Mouse (Mus musculus): ENCODE measurements around the gene Gm20696.

Gene Gm20696

DNA sequence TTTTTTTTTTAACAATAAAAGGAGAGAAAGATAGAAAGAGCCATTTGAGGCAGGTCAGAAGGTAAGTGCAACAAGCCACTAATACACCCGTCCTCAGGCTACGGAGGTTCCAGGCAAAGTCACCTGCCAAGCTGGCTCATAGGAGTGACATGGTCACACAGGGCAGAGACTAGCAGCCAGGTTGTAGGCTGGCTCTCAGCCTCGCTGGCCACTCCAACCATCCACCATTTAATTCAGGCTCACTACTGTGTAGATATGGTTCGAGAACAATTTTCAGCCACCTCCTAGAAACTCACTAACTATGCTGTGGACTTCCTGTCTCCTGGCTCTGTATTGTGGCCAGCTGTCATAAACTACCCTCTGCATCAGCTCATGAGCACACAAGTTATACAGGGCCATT, 306.0 kb downstream of the Gm20696 start:
- DNase-seq (ENCODE audit: low read depth, low spot score), result no peak

DNA sequence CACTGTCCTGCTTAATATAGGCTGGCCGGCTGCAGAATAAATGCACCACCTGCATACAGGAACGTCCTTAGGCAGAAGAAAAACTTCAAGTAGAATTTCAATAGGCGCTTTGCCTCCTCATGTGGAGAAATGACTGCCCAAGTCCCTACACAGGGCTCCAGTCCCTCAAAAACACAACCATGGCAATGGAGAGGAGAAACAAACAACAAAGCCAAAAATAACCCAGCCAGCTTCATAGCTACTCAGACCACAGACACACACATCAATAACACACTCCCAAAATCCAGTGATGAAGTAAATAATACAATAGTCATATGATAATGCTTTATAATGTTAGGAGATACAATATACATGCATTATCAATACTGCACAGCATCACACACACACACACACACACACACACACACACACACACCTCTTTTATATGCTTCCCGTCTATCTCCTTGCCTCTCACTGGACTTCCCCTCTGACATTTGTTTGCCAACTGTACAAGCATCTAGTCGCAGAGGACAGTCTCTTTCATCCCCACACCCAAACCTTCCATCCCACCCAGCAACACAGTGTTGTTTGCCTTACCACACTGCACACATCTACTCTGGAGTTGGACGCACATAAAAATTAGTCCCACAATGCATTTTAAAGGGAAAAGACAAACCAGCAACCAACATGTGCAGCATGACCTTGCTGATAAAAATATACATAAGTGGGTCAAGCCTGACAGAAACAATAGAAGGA, 306.7 kb downstream of the Gm20696 start:
- no peak for DNase-seq (ENCODE audit: low read depth, low spot score)

DNA sequence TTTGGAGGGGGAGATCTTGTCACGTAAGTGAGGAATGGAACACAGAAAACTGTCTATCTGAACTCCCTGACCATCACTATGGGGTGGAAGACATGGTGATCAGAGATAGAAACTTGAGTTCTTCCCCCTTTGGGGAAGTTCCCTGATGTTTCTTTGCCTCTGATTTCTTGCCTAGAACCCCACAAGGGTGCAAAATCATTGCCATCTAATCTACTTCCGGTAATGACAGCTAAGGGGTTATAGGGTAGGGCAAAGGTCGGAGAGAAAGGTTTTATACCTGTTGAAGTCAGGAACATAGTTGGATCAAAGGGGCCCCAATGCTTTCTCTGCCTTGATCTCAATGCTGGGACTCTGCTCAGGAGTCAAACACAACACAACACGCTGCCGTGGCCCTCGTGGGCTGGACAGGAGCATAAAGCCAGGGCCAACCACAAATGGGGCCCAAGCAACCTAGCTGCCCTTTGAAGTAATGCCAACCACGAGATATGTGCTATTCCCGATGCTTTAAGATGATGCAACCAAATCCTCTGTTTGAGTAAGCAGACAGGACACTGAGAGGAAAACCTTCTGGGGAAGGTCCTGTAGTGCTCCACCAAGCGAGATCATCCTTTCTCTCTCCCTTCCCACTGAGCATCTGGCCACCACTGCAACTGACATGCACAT, 307.4 kb downstream of the Gm20696 start:
- no peak for DNase-seq (ENCODE audit: low read depth, low spot score)

DNA sequence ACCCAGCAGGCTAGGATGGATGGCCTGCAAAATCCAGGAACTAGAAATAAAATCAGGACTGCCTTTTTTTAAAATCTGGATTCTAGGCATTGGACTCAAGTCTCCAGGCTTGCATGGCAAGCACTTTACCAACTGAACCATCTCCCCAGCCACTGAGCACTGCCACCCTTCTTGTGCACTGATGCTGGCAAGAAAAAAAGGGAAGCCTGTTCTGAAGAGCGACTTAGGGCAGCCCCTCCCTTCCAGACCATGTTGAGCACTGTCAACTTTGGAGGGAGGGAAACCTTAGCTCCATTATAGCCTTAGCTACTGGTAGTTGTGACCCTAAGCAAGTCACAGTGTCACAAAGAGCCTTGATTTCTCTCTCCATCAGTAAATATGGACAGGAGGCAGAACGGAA, 308.7 kb downstream of the Gm20696 start:
- DNase-seq (ENCODE audit: low read depth, low spot score), result no peak

DNA sequence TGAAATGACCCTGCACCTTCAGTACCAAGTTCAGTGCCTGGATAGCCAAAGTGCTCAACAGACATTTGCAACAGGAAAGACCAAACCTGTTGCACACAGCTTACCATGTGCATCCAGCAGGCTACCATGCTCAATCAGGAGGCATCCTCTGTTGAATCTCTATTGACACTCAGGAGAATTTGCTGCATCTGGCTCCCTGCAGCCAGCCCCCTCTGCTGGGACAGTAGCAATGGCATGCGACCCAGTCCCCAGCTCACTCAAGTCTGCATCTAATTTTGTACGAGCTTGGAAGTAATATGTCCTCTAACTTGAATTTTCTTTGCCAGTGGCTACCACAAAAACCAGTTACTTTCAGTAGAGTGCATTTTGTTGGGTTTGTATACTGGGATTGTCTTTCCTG, 312.3 kb downstream of the Gm20696 start:
- no peak for DNase-seq (ENCODE audit: low read depth, low spot score)

DNA sequence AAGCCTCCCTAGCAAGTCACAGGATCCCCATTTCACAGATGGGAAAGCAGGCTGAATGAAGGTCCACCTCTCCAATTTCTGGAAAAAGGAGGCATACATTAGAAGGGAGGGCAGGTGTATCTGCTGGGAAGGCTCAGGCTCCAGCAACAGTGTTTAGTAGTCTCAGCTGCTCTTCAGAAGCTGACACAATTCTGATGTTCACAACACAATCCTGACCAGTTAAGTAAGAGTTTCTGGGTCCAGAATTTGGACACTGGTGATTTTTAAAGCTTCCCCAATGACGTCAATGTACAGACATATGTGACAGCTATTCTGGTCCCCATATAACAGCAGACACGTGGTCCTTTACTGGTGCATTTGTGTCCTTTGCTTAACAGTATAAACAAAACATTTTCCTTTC, 313.2 kb downstream of the Gm20696 start:
- no peak for DNase-seq (ENCODE audit: low read depth, low spot score)

DNA sequence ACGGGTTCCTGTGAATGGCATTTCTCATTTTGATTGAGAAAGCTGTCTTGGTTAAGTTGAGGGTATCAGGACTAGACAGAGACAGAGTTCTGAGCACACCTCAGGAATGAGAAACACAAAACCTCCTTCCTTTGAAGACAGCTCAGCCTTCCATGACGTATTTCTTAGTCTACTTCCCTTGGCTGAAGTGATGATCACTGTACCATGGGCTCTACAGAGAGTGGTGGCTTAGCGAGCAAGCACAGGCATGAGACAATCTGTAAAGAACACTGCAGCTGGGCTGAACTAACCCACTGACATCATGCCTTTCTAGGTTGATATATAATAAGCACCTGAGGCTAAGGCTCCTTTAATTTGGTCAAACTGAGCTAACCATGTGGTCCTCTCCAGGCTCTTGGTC, 316.0 kb downstream of the Gm20696 start:
- DNase-seq (ENCODE audit: low read depth, low spot score), result no peak

DNA sequence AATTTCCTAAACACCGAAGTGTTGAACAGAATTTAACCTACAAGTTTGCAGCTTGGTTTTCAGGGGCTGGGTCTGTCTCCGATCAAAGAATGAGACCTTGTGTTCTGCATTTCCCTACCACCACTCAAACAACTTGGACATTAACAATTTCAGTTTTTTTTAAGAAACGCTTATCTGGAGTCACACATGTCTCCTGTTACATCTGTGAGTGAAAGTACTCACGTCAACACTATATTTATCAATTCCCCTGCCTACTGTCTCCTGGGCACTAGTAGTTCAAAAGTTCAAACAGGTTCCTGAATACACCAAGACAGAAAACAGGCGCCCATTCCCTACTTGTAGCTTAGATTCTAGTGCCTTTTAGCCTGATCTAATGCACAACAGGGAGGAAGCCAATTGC, 316.4 kb downstream of the Gm20696 start:
- DNase-seq (ENCODE audit: low read depth, low spot score), result no peak

DNA sequence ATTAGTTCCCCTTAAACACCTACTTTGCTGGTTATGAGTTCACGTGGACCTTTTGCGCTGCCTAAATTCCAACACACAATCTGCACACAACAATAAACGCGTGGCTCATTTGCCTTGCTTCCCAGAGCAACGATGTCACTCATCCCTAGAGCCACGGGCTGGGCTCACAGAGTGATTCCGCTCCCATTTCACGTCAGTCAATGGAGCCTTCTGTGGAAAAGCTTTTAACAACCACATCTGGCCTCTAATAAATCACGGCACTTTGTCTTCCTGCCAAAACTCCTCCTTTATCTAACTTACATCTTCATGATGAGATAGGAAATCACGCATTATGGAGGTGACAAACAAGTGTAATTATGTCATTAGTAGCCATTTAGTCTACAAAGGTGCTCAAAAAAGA, 318.8 kb downstream of the Gm20696 start:
- DNase-seq (ENCODE audit: low read depth, low spot score), result no peak

DNA sequence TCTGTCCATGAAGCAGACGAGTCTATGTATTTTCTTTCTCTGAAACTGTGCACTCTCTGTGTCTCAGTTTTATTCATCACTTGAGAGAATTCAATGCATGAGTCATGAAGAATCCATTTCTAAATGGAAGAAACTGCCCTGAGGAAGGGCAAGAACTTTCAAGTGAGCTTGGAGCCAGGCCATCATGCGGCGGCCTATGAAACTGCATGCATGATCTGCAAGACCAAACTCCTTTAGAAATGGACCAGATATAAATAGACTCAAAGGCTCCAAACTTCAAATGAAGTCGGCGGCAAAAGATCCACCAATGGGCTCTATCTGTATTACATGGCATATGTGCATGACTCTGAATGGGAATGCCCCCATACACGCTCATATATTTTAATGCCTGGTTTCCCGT, 321.6 kb downstream of the Gm20696 start:
- no peak for DNase-seq (ENCODE audit: low read depth, low spot score)

DNA sequence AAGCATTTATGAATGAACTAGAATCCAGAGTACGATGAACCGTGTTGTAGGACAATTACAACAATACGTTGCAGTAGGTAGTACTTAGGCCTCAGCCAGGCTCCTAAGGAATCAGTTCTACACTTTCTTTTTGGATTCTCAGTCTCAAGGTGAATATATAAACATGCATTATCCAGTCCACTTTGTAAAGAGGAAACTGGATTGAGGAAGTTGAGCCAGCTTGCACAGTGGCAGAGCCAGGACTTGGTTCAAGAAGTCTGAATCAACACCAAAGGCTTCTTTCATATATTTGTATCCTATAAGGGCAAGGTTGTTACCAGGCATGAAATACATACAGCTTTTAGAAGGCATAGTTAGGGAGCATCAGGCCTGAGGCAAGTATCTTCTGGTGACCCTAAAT, 322.2 kb downstream of the Gm20696 start:
- no peak for DNase-seq (ENCODE audit: low read depth, low spot score)

DNA sequence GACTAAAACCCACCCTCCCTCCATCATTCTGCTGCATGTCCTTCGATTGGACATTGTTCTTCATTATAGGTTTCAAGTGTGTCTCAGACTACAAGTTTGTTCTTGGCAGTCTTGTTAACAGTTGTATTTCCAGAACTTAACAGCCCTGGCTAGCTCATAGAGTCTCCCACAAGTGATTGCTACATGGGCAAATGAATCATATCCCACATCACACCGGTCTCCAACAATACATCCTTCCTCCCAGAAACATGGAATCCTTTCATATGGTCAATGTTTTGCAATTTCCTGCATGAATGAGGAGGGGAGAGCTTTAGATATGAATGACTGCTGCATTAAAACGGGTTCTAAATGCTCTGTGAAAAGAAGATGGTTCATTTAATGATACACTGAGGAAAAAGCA, 322.8 kb downstream of the Gm20696 start:
- DNase-seq (ENCODE audit: low read depth, low spot score), result no peak

DNA sequence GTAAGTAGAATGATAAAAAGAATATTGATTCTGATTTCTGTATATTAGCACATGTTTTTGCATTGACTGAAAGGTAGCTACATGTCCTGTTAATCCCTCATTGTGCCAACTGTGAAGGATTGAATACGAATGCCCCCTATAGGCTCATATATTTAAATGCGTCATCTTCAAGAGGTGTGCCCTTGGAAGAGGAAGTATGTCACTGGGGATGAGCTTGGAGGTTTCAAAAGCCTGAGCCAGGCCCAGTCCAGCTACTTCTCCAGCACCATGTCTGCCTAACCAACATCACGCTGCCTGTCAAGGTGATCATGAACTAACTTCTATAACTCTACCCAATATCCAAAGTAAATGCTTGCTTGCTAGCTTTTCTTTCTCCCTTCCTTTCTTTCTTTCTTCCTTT, 324.2 kb downstream of the Gm20696 start:
- DNase-seq (ENCODE audit: low read depth, low spot score), result no peak

DNA sequence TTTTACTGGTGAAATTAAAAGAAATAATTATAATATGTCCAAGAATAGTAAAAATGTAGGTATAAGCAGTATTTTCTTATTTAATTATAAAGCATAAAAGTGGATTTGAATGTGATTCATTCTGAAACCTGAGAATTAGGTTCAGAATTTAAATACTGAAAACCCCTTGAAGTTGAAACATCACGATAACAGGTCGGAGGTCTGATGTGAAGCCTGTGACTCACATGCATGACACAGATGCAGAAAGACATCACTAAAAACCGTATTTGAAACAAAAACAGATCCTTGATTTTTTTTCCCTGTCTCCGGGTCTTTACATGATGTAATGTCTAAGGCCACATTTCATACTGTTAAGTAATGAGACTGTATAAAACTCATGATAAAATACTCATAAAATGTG, 325.7 kb downstream of the Gm20696 start:
- no peak for DNase-seq (ENCODE audit: low read depth, low spot score)

DNA sequence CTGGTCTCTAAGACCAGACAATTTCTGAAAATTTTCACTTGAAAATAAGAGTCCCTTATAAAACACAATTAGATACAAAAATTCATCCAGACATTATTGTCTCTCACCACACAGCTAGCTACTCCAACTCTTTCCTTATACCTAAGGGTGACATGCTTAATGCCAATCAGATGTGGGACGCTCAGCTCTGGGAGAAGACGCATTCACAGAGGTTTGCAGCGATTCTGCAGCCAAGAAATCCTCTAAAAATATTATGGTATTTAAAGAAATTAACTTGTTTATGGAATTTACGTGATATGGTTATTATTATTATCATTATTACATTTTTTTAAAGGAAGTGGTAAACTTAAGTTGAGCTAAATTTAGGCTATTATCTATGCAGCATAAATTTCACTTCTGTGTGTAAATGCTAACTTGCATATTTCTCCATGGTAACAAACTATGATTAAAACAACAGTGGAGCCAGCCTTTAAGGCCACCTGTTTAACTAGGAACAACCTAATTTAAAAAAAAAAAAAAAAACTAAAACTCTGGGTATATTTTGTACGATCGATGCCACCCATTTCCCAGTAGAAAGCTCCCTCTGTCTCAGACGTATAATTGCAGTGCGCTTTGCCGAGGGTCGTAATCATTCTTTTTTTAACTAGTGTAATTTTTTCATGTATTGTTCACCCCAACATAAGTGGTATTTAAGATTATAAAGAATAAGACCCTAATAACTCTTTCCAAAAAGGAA, 326.4 kb downstream of the Gm20696 start:
- DNase-seq (ENCODE audit: low read depth, low spot score), result no peak

DNA sequence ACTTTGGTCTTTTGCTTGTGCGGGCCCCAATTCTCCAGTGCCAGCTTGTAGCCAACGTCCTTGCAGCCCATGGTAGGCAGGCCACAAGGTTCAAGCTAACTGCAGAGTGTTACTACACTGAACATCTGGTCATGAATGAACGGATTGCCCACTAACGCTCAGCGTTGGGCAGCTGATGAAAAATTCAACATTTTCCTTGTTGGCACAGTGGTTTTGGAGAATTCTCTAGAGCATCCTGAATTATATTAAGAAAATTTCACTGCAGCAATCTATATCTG, 327.3 kb downstream of the Gm20696 start:
- DNase-seq (ENCODE audit: low read depth, low spot score), result no peak

DNA sequence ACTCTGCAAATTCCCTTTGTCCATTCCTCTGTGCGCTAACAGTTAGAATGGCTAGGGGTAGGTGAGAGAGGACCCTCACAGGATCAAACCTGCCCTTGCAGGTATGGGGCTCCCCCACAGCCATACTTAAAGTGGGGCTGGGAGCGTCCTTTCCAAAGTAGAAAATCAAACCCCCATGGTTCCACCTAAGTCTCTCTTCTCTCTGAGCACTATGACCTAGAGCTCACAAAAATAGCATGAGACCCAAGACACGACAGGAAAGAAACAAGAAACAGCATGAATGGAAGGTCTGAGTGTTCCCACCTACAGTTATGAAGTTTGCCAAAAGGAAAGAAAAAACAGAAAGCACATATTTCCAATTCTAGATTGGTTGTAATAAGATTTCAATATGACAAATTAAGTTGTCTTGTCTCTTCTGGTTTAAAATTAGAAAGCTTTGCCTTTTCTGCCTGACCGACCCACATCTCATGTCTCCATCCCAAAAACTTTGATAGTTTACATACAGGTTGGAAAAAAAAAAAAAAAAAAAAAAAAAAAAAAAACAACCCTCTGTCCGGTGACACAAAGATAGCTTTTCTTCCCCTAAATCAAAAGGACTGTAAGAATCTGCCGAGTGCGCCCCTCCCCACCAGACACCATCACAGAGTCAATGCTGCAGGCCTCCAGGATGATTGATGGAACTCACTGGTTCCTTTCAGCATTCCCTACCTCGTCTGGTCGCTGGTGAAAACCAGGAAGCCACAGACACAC, 327.8 kb downstream of the Gm20696 start:
- no peak for DNase-seq (ENCODE audit: low read depth, low spot score)

DNA sequence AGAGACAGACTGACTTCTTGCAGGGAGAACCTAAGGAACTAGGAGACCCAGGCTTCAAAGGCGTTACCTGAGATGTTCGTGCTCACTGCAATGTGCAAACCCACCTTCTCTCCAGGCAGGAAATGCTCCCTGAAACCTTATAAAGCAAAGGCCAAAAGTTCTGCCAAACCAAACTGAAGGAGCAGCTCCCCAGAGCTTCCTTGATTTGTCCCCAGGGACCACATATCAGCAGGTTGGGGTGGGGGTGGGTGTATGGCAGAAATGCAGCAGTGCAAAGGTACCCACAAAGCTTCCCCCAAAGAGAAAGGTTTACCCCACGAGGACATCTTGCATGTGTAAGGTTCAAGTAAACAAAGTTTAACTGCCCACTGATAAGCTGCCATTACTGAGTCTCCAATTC, 328.4 kb downstream of the Gm20696 start:
- no peak for DNase-seq (ENCODE audit: low read depth, low spot score)

DNA sequence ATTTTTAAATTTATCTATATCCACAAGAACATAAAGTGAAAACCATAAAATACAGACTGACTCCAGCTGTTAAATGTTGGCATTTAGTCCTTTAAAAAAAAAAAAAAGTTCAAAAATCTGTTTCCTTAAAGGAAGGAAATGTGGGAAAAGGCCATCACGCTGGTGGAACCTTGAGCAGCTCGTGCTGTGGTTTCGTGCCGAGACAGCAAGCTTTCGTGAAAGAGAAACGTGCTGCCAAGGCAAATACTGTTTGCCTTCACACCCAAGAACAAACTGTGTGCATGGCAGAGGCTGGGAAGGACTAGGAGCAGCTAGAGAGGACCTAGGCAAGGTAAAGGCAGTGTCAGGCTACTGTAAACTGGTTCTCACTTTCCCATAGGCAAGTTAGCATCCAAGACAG, 329.0 kb downstream of the Gm20696 start:
- DNase-seq (ENCODE audit: low read depth, low spot score), result no peak

DNA sequence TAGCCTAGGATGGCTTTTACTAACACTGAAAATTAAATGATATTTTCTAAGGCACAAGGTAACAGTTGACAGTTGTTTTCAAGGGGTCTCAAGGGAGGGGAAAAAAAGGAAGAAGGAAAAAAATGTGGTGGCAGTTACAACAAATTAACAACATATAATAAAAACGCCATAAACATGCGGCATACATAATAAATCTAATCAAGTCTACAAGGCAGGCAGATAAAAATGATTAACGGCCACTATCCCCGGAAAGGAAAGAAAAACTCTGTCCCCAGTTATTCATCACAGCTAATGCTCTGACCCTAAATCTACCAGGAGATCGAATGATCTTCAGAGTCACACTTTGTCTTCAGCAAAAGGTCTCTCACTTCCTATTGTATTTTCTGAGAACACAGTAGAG, 330.4 kb downstream of the Gm20696 start:
- no peak for DNase-seq (ENCODE audit: low read depth, low spot score)

DNA sequence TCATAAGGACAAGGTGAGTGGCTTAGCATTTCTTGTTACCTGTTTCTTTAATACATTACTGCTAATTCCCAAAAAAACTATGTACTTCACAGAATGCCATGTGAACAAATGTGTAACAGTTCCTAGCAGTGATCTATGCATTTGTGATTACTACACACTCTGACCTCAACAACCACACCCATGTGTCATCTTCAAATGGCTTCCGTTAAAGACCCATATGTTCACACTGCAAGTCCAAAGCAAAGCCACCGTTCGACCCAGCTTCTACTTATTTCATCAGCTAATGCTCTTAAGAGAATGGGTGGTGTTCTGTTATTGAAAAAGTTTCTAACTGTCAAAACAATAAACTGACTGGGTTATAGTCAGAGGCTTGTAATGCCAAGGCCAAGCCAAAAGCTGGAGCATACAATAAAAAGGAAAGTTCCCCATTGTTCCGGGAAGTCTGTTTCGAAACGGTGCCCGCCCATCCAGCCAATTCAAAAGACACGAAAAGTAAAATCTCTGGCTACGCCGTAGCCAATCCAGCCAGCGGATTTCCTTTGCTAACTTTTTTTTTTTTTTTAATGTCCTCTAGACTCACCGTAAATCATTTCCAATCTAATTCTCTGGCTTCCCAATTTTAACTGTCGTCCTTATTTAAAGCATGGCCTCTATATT, 331.3 kb downstream of the Gm20696 start:
- no peak for DNase-seq (ENCODE audit: low read depth, low spot score)

DNA sequence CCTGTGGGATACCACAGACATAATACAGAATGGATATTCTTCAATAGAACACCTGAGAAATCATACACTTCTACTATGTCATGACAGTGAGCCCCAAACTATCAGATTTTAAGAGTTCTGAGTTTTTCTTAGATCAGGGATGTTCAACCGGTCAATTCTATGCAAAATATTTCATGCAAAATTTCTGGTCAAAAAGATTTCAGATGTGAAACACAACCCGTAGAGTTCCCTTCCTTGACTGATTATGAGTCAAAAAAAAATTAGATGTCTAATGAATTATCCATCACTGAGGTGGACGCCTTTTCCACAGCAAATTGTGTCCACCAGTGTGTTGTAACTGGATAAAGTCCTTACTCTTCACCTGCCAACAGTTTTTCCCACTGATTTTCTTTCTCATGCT, 332.3 kb downstream of the Gm20696 start:
- no peak for DNase-seq (ENCODE audit: low read depth, low spot score)

All from retina, postnatal 7 days (tissue).